Mouse (Mus musculus) testis, adult 2 months (tissue): Measurements from ENCODE around the gene Tbc1d10a.
A peak's percentile ranks its signal among the peaks of the same experiment; 100 is the strongest.

ENCODE experiments used
- CTCF ChIP-seq: fragments of 200-500 bp; IDR thresholded peaks from 2 replicates; pipeline ENCODE4 v1.5.1; 2012; ENCODE audit warnings: low read depth, mild to moderate bottlenecking, inconsistent platforms, low read length, moderate library complexity; ENCODE audit not compliant: control insufficient read depth, insufficient read depth, insufficient replicate concordance
- POLR2A ChIP-seq: fragments of 200-500 bp; IDR thresholded peaks from 2 replicates; pipeline ENCODE4 v1.6.1; 2012; ENCODE audit warnings: low read depth, mild to moderate bottlenecking, inconsistent platforms, low read length, moderate library complexity; ENCODE audit not compliant: control insufficient read depth

DNA sequence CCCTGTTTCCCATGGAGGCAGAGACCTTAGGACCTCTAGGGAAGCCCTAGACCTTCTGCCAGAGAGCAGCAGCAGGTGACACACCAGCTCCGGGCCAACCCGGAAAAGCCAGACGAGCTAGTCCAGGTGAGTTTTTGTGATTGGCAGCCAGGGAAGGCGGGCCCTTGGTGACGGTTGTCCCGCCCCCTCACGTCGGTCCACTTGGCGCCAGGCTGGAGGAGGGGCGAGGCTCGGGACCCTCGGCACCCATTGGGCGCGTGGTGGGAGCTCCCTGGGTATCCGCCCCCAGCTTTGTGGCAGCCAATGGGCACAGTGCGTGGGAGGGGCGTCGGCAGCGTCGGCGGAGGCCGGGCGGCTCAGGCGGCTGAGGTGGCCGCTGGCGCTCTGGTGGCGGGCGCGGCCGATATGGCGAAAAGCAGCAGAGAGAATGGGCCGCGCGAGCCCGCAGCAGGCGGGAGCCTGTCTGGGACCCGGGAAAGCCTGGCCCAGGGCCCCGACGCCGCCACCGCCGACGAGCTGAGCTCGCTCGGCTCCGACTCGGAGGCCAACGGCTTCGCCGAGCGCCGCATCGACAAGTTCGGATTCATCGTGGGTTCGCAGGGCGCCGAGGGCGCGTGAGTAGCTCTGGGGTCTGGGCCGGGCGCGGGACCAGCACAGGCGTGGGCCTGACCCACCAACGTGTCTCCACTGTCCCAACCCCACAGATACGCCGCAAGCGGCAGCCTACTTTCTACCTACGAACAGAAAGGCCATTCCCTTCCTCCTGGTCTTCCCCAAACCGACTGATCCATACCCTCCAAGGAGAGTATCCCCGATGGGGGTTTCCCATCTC, at the start of gene Tbc1d10a:
- peak; percentile 90 for TF ChIP-seq POLR2A
- TF ChIP-seq CTCF, result no peak
